Mouse (Mus musculus) cortical plate, adult 2 months (tissue): ENCODE measurements around the gene Shtn1.

ENCODE experiments used
- CTCF ChIP-seq: fragments of 200-500 bp; IDR thresholded peaks from 2 replicates; pipeline ENCODE4 v1.5.1; 2011; ENCODE audit warnings: mild to moderate bottlenecking, control low read depth, low read length; ENCODE audit not compliant: insufficient read depth; ENCODE audit errors: extremely low read depth
- POLR2A ChIP-seq: fragments of 200-500 bp; IDR thresholded peaks from 2 replicates; pipeline ENCODE4 v1.6.1; 2011; ENCODE audit warnings: mild to moderate bottlenecking, low read length, control low read depth; ENCODE audit not compliant: insufficient read depth; ENCODE audit errors: extremely low read depth

DNA sequence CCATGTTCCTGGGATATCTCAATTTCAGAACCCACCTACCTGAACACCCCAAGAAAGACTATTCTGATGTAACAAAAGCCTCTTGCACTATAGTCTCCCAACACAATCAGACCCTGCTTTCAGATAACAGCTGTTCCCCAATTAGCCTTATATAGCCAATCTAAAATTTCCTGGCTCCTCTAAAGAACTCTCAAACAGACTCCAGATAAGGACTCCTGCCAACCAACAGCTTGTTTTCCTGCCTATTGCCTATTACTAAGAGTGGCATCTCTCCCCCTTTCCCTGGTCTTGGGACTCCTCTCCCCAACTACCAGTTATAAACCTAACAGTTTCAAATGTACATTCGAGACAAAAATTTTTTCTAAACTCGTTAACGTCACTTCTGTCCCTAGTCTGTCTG lies 124.4 kb downstream of the Shtn1 start:
- TF ChIP-seq POLR2A: no peak
- TF ChIP-seq CTCF: no peak
